Mouse (Mus musculus): ENCODE results near the gene Fam240b. TPM values are rescaled to one million over a fixed set of nuclear protein-coding genes. Genes with fewer than 3 reads are reported as not detected.

Gene Fam240b
- polyA plus RNA-seq (2015; fragmentation: Nextera tagmentation; extraction: Ambion mirVana) = not detected in 2 replicates

DNA sequence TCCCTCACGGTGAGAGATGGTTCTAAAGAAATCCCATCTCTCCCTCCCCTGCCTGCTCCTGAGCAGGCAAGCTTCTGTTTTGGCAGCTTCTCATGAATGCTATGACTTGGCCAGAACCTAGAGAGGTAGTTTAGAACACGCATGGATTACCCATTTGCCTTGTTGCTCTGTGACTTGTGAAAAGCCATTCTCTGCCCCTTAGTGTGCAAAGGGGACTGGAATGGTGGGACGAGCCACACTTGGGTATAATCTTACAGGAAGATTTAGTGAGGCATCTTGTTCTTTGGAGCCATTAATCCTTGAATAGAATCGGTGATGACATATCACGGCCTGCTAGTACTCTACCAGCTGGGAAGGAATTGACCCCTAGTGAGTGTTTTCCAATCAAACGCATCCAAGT is at the start of gene Fam240b:
TSS of gene Fam240b (minus strand) at position 101 of the 400 bp plus-strand sequence.
- Histone ChIP-seq H3K36me3 (ENCODE audit: control insufficient read depth, insufficient read depth, low read length) (no peaks in the 10 kb centered on the region), H3K4me1 (replicated peaks; ENCODE audit: control insufficient read depth, insufficient read depth, low read length) (no peaks in the 10 kb centered on the region), H3K9me3 (ENCODE audit: control insufficient read depth, low read length) (no peaks in the 10 kb centered on the region), H3K4me3 (ENCODE audit: low read length) (no peak within 1 kb of the TSS), H3K27me3 (ENCODE audit: control insufficient read depth, insufficient read depth, low read depth, low read length) (no peaks in the 10 kb centered on the region), H3K4me2 (ENCODE audit: low read depth, low read length) (no peak within 1 kb of the TSS), H3K27ac (ENCODE audit: low read length) (no peak within 1 kb of the TSS), H3K9ac (ENCODE audit: low read length) (no peak within 1 kb of the TSS)
- WGBS = 81% methylated on average over 6 of the region's 6 CpGs
- ATAC-seq (ENCODE audit: low read depth) = no peak

DNA sequence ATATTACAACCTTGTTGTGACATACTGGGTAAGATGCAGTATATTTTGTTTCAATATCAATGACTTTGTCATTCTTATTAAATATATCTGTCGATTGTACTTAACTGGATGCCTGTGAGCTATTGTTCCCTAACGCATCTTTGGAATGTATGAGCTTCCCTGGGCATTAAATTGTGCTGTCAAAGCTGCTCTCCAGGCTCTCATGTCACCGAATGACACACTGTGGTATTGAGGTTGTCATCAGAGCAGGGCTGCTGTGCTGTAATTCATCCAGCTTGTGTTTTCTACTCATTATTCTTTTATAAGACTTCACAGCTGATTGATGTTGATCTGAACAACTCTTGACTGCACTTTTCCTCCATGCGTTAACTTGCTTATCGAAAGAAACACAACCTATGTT is 32.5 kb upstream of the Fam240b start:
- Histone ChIP-seq H3K9ac (ENCODE audit: low read length) (no peak overlapping the region), H3K9me3 (ENCODE audit: control insufficient read depth, low read length) (no peaks in the 10 kb centered on the region), H3K4me1 (replicated peaks; ENCODE audit: control insufficient read depth, insufficient read depth, low read length) (peaks cover 5% of the 10 kb centered on the region; the same call in 1 of the 2 replicates), H3K27me3 (ENCODE audit: control insufficient read depth, insufficient read depth, low read depth, low read length) (no peaks in the 10 kb centered on the region), H3K36me3 (ENCODE audit: control insufficient read depth, insufficient read depth, low read length) (no peaks in the 10 kb centered on the region), H3K27ac (ENCODE audit: low read length) (no peak overlapping the region), H3K4me3 (ENCODE audit: low read length) (no peak overlapping the region), H3K4me2 (ENCODE audit: low read depth, low read length) (no peak overlapping the region)
- WGBS = 82% methylated on average over 5 of the region's 5 CpGs
- ATAC-seq (ENCODE audit: low read depth) = no peak

DNA sequence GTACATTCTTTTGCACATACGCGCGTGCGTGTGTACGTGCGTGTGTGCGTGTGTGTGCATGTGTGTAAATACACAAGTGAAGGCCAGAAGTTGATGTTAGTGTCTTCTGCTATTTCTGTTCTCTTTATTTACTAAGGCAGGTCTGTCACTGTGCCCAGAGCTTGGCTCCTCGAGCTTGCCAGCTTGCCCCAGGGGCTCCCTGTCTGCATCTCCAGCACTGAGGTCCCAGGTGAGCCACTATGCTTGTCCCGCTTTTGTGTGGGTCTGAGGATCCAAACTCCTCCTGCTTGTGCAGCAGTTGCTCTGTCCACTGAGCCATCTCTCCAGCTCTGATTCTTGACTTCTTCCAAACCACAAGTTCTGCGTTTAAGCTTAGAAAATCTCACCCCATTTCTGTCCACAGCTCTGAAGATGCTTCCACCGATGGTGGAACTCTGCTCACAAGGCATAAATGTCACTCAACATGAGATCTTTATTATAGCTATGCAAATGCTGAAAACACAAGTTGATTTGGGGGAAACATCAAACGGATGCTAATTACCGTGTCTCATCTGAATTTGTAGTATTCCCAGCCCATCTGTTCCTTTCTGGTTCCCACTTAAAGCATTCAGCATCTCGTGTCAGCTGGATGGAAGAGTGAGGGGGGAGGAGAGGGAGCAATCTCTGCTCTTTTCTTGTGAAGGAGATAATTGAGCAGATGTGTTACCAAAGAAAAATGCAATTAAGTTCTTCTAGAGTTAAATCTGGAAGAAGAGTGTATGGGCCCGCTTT is 29.1 kb upstream of the Fam240b start:
- Histone ChIP-seq H3K9ac (ENCODE audit: low read length) (no peak overlapping the region), H3K9me3 (ENCODE audit: control insufficient read depth, low read length) (no peaks in the 10 kb centered on the region), H3K4me1 (replicated peaks; ENCODE audit: control insufficient read depth, insufficient read depth, low read length) (peaks cover 5% of the 10 kb centered on the region; the same call in 1 of the 2 replicates), H3K4me3 (ENCODE audit: low read length) (no peak overlapping the region), H3K27me3 (ENCODE audit: control insufficient read depth, insufficient read depth, low read depth, low read length) (no peaks in the 10 kb centered on the region), H3K36me3 (ENCODE audit: control insufficient read depth, insufficient read depth, low read length) (no peaks in the 10 kb centered on the region), H3K4me2 (ENCODE audit: low read depth, low read length) (no peak overlapping the region), H3K27ac (ENCODE audit: low read length) (no peak overlapping the region)
- ATAC-seq (ENCODE audit: low read depth) = no peak
- WGBS = 74% methylated on average over 15 of the region's 15 CpGs

DNA sequence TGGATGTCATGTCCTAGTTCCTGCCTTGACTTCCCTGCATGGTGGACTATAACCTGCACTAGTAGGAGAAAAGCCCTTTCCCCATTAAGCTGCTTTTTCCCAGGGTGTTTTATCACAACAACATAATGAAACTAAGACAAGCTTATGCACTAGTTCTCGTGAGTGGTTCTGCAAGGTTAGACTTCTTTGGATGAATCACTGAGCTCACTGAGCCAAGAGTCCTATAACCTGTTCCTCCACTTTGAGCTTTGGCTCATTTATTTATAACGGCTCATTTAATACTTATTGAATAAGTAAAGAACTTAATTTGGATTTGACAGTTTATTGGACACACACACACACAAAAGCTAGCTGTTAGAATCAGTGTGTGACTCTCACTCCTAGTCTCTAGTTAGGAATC is 16.7 kb upstream of the Fam240b start:
- Histone ChIP-seq H3K36me3 (ENCODE audit: control insufficient read depth, insufficient read depth, low read length) (no peaks in the 10 kb centered on the region), H3K27me3 (ENCODE audit: control insufficient read depth, insufficient read depth, low read depth, low read length) (no peaks in the 10 kb centered on the region), H3K9ac (ENCODE audit: low read length) (no peak overlapping the region), H3K4me3 (ENCODE audit: low read length) (no peak overlapping the region), H3K27ac (ENCODE audit: low read length) (no peak overlapping the region), H3K9me3 (ENCODE audit: control insufficient read depth, low read length) (no peaks in the 10 kb centered on the region), H3K4me1 (replicated peaks; ENCODE audit: control insufficient read depth, insufficient read depth, low read length) (no peaks in the 10 kb centered on the region), H3K4me2 (ENCODE audit: low read depth, low read length) (no peak overlapping the region)
- 69% methylated on average over 2 of the region's 2 CpGs for WGBS
- ATAC-seq (ENCODE audit: low read depth) = no peak

DNA sequence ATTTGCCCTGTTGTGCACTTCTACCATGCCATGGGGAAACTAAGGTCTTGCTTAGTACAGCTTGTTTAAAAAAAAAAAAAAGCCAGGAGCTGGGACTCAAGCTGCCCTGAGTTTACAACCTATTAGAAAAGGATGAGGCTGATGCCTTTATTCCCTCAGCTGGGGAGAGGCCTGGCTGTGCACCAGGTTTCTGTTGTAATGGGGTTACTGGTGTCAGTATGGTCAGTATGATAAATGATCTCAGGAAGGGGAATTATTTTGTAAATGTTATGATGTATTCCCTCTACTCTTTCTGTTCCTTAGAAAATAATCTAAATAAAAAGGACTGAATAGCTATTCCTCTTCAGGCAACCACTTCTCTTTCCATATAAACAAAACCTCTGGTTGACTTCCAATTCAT is 14.0 kb upstream of the Fam240b start:
- Histone ChIP-seq H3K9me3 (ENCODE audit: control insufficient read depth, low read length) (no peaks in the 10 kb centered on the region), H3K4me1 (replicated peaks; ENCODE audit: control insufficient read depth, insufficient read depth, low read length) (no peaks in the 10 kb centered on the region), H3K4me3 (ENCODE audit: low read length) (no peak overlapping the region), H3K9ac (ENCODE audit: low read length) (no peak overlapping the region), H3K4me2 (ENCODE audit: low read depth, low read length) (no peak overlapping the region), H3K36me3 (ENCODE audit: control insufficient read depth, insufficient read depth, low read length) (no peaks in the 10 kb centered on the region), H3K27me3 (ENCODE audit: control insufficient read depth, insufficient read depth, low read depth, low read length) (no peaks in the 10 kb centered on the region), H3K27ac (ENCODE audit: low read length) (no peak overlapping the region)
- no peak for ATAC-seq (ENCODE audit: low read depth)

DNA sequence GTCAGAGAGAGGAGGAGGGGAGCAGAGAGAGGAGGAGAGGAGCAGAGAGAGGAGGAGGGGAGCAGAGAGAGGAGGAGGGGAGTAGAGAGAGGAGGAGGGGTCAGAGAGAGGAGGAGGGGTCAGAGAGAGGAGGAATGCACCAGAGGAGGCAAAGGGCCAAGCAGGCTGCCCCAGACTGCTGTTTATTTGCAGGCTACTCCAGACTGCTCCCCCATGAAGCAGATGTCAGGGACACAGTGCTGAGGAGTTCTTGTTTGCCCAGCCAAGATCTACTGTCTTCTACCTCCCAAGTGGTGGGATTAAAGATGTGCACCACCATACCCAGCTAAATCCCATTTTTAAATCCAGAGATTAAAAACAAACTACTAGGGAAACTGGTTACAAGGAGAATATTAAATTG is 9.8 kb upstream of the Fam240b start:
- no peak overlapping the region for H3K4me3 ChIP-seq (ENCODE audit: low read length)
- no peaks in the 10 kb centered on the region for H3K36me3 ChIP-seq (ENCODE audit: control insufficient read depth, insufficient read depth, low read length)
- no peak overlapping the region for H3K9ac ChIP-seq (ENCODE audit: low read length)
- H3K4me1 ChIP-seq (replicated peaks; ENCODE audit: control insufficient read depth, insufficient read depth, low read length) = no peaks in the 10 kb centered on the region
- peak; percentile 64; the same call in 1 of the 2 replicates for ATAC-seq (ENCODE audit: low read depth)
- no peak overlapping the region for H3K27ac ChIP-seq (ENCODE audit: low read length)
- no peak overlapping the region for H3K4me2 ChIP-seq (ENCODE audit: low read depth, low read length)
- H3K27me3 ChIP-seq (ENCODE audit: control insufficient read depth, insufficient read depth, low read depth, low read length) = no peaks in the 10 kb centered on the region
- H3K9me3 ChIP-seq (ENCODE audit: control insufficient read depth, low read length) = no peaks in the 10 kb centered on the region

DNA sequence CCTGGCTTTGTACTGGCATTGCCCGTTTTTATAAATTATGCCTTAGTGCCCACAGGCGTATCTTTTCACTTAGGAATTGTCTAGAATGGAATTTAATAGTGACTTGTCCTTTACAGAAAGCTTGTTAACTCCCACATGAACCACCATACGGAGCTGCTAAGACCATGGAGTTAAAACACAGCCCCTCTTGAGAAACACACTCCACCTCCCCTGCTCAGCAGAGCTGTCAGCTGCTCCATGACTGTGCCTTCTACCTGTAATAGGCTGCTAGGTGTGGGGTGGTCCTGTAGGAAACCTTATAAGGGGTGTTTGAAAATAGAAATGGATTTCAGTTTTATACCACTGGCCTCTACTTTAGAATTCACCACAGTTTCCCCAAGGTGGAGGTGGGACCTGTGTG is 5.2 kb upstream of the Fam240b start:
- no peak overlapping the region for H3K27ac ChIP-seq (ENCODE audit: low read length)
- no peak for ATAC-seq (ENCODE audit: low read depth)
- H3K4me2 ChIP-seq (ENCODE audit: low read depth, low read length) = no peak overlapping the region
- H3K4me1 ChIP-seq (replicated peaks; ENCODE audit: control insufficient read depth, insufficient read depth, low read length) = no peaks in the 10 kb centered on the region
- H3K36me3 ChIP-seq (ENCODE audit: control insufficient read depth, insufficient read depth, low read length) = no peaks in the 10 kb centered on the region
- no peaks in the 10 kb centered on the region for H3K9me3 ChIP-seq (ENCODE audit: control insufficient read depth, low read length)
- 77% methylated on average over 3 of the region's 3 CpGs for WGBS
- H3K9ac ChIP-seq (ENCODE audit: low read length) = no peak overlapping the region
- H3K4me3 ChIP-seq (ENCODE audit: low read length) = no peak overlapping the region
- H3K27me3 ChIP-seq (ENCODE audit: control insufficient read depth, insufficient read depth, low read depth, low read length) = no peaks in the 10 kb centered on the region

DNA sequence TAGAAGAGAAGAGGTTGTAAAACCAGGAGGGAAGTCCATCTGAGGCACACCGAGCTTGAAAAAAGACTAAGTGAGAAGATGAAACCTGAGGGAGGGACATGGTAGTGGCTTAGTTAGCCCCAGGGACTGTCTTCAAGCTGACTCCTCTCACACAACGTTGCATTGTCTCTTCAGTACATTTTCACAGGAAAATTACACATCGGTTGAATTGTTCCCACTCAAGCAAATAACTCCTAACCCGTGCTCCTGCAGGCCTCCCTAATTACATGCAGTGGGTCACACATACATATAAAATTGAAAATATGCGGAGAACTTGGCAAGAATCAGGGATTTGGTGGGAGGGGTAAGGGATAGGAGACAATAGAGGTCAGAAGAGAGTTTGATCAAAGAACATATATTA is 4.0 kb downstream of the Fam240b start:
- H3K9me3 ChIP-seq (ENCODE audit: control insufficient read depth, low read length) = no peaks in the 10 kb centered on the region
- ATAC-seq (ENCODE audit: low read depth) = no peak
- H3K4me1 ChIP-seq (replicated peaks; ENCODE audit: control insufficient read depth, insufficient read depth, low read length) = no peaks in the 10 kb centered on the region
- H3K4me3 ChIP-seq (ENCODE audit: low read length) = no peak overlapping the region
- no peak overlapping the region for H3K9ac ChIP-seq (ENCODE audit: low read length)
- H3K4me2 ChIP-seq (ENCODE audit: low read depth, low read length) = no peak overlapping the region
- H3K36me3 ChIP-seq (ENCODE audit: control insufficient read depth, insufficient read depth, low read length) = no peaks in the 10 kb centered on the region
- WGBS = 67% methylated on average over 5 of the region's 5 CpGs
- no peak overlapping the region for H3K27ac ChIP-seq (ENCODE audit: low read length)
- H3K27me3 ChIP-seq (ENCODE audit: control insufficient read depth, insufficient read depth, low read depth, low read length) = no peaks in the 10 kb centered on the region

DNA sequence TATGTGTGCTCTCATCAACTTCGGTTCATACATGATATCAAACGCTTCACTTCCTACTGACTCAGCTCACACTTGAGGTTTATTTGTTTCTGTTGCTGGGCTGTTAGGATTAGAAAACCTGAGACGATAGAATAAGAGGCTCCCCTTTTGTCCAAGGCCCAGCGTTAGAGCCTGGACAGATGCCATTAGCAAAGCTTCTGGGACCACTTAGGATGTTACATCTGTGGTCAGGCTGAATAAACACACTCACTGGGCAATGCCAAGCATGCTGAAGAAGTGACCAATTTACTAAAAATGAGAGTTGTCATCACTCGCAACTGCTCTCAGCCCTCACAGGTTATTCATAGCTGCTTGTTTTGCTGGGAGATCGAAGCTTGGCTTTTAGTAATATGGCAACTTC is 7.7 kb downstream of the Fam240b start:
- no peaks in the 10 kb centered on the region for H3K9me3 ChIP-seq (ENCODE audit: control insufficient read depth, low read length)
- no peak for ATAC-seq (ENCODE audit: low read depth)
- H3K4me3 ChIP-seq (ENCODE audit: low read length) = no peak overlapping the region
- no peak overlapping the region for H3K4me2 ChIP-seq (ENCODE audit: low read depth, low read length)
- 61% methylated on average over 6 of the region's 6 CpGs for WGBS
- no peak overlapping the region for H3K9ac ChIP-seq (ENCODE audit: low read length)
- no peaks in the 10 kb centered on the region for H3K27me3 ChIP-seq (ENCODE audit: control insufficient read depth, insufficient read depth, low read depth, low read length)
- no peak overlapping the region; the same call in 1 of the 2 replicates for H3K27ac ChIP-seq (ENCODE audit: low read length)
- no peaks in the 10 kb centered on the region for H3K36me3 ChIP-seq (ENCODE audit: control insufficient read depth, insufficient read depth, low read length)
- H3K4me1 ChIP-seq (replicated peaks; ENCODE audit: control insufficient read depth, insufficient read depth, low read length) = no peaks in the 10 kb centered on the region
